Mouse (Mus musculus) cerebellum, postnatal 14 days (tissue): ENCODE data around the gene Pbx3.

ENCODE experiments used
- DNase-seq, 2 experiments: peaks; one replicate each; pipeline ENCODE4 v3.0.0; 2021; ENCODE audit warnings: mixed read lengths in 2 of 2

The Pbx3 gene

GRCm38 (mm10) chr2:34139470-34140158 lies 233.3 kb downstream of the Pbx3 start:
- no peak for DNase-seq

- no peak for DNase-seq
Observed at GRCm38 (mm10) chr2:34135316-34135715, 237.6 kb downstream of the Pbx3 start.

- no peak for DNase-seq
Observed at GRCm38 (mm10) chr2:34132751-34133150, 240.2 kb downstream of the Pbx3 start.

- peak; percentile 21 to 41 for DNase-seq
Observed at GRCm38 (mm10) chr2:34129674-34130267, 243.2 kb downstream of the Pbx3 start.

GRCm38 (mm10) chr2:34127871-34128270 lies 245.1 kb downstream of the Pbx3 start:
- DNase-seq = peak; percentile 37 to 44

- DNase-seq = no peak
Observed at GRCm38 (mm10) chr2:34123896-34124295, 249.0 kb downstream of the Pbx3 start.
